In the genomic region with DNA sequence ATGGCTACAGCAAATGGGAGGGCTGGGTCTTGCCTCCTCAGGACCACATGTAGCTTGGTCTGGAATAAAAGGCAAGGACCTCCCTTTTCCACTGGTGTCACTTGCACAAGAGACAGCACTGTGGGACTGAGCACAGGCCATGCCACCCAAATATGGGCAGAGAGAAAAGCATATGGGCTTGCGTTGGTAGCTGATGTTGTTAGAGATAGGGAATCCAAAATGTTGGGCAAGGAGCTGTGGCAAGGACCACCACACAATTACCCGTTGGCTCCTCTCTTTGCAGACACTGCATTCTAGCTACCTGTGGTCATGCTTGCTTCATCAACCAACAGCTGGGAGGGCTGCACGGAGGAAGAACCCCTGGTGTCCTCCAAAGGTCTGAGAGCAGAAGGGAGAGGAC, we compare ENCODE assay signal across 21 mouse cellular contexts.
"Had no signal": no experiment of that assay in that cellular context is flagged by ENCODE, and none has a peak within 500 bp of the region (broad histone marks: within the 10 kb centered on the region; RNA-seq: fewer than 3 reads in every experiment).

No protein-coding gene starts in this region.

- H3K27ac ChIP-seq: kidney, embryonic 15.5 days; liver, embryonic 13.5 days; neural tube, embryonic 12.5 days; neural tube, embryonic 15.5 days; stomach, postnatal 0 days had no signal

- ATAC-seq: intestine, postnatal 0 days had no signal

- H3K4me3 ChIP-seq: kidney, embryonic 15.5 days; liver, embryonic 13.5 days; megakaryocyte, embryonic 14.5 days; neural tube, embryonic 12.5 days; neural tube, embryonic 15.5 days had no signal

- DNase-seq: kidney, adult 2 months; kidney, postnatal 10 days; kidney, postnatal 36 days; layer of hippocampus, adult 9-11 months; liver, embryonic 13.5 days; lung, adult 2 months; lung, postnatal 14 days; lung, postnatal 4 days; midbrain, embryonic 14.5 days; right cerebral cortex, adult 18-20 months; right cerebral cortex, postnatal 14 days; right cerebral cortex, postnatal 4 days; thymus, adult 2 months; thymus, postnatal 14 days; thymus, postnatal 4 days had no signal
